Mouse (Mus musculus): Measurements from ENCODE around the gene Slc17a3. TPM values are rescaled to one million over a fixed set of nuclear protein-coding genes. Genes with fewer than 3 reads are reported as not detected.

The Slc17a3 gene
- polyA plus RNA-seq, 1 experiment from 2014 or later, result not detected

GRCm38 (mm10) chr13:23833053-23833452 is 6.2 kb upstream of the Slc17a3 start:
- H3K36me3 ChIP-seq (ENCODE audit: control insufficient read depth, insufficient read depth, low read length), result no peaks in the 10 kb centered on the region
- no peak overlapping the region for H3K9ac ChIP-seq (replicated peaks; ENCODE audit: low read depth, low read length)
- H3K4me2 ChIP-seq (ENCODE audit: low read depth, low read length), result no peak overlapping the region
- no peaks in the 10 kb centered on the region for H3K9me3 ChIP-seq (ENCODE audit: control insufficient read depth, low read length)
- no peak overlapping the region for H3K4me3 ChIP-seq (ENCODE audit: low read depth, low read length)
- no peaks in the 10 kb centered on the region for H3K27me3 ChIP-seq (ENCODE audit: control insufficient read depth, insufficient read depth, low read length)
- no peak overlapping the region for H3K27ac ChIP-seq (ENCODE audit: low read depth, low read length)
- peak; percentile 82; the same call in 1 of the 2 replicates for ATAC-seq (ENCODE audit: low read depth)
- 10% methylated on average over 6 of the region's 6 CpGs for WGBS
- no peaks in the 10 kb centered on the region for H3K4me1 ChIP-seq (ENCODE audit: control insufficient read depth, insufficient read depth, low read length)

DNA sequence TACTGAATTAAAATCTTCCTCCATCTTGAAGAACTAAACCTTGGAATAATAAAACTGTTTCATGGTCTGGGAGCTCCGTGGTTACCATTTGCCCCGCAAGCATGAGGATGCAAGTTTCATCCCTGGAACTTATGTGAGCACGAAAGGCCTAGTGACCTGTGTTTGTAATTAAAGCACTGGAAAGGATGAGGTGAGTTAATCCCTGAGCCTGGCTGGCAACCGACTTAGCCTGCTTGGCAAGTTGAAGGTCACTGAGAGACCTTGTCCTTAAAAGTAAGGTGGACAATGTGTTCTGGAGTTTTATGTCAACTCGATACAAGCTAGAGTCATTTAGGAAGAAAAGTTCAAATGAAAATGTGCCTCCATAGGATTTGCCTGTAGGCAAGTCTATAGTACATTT is 4.4 kb upstream of the Slc17a3 start:
- Histone ChIP-seq H3K4me2 (ENCODE audit: low read depth, low read length) (no peak overlapping the region), H3K36me3 (ENCODE audit: control insufficient read depth, insufficient read depth, low read length) (no peaks in the 10 kb centered on the region), H3K4me1 (ENCODE audit: control insufficient read depth, insufficient read depth, low read length) (no peaks in the 10 kb centered on the region), H3K4me3 (ENCODE audit: low read depth, low read length) (no peak overlapping the region), H3K9ac (replicated peaks; ENCODE audit: low read depth, low read length) (no peak overlapping the region), H3K27ac (ENCODE audit: low read depth, low read length) (no peak overlapping the region), H3K27me3 (ENCODE audit: control insufficient read depth, insufficient read depth, low read length) (no peaks in the 10 kb centered on the region), H3K9me3 (ENCODE audit: control insufficient read depth, low read length) (no peaks in the 10 kb centered on the region)
- no peak for ATAC-seq (ENCODE audit: low read depth)
- 92% methylated on average over 5 of the region's 5 CpGs for WGBS

- Histone ChIP-seq H3K4me1 (ENCODE audit: control insufficient read depth, insufficient read depth, low read length) (no peaks in the 10 kb centered on the region), H3K9ac (replicated peaks; ENCODE audit: low read depth, low read length) (no peak overlapping the region), H3K36me3 (ENCODE audit: control insufficient read depth, insufficient read depth, low read length) (no peaks in the 10 kb centered on the region), H3K9me3 (ENCODE audit: control insufficient read depth, low read length) (no peaks in the 10 kb centered on the region), H3K27ac (ENCODE audit: low read depth, low read length) (no peak overlapping the region), H3K27me3 (ENCODE audit: control insufficient read depth, insufficient read depth, low read length) (no peaks in the 10 kb centered on the region), H3K4me3 (ENCODE audit: low read depth, low read length) (no peak overlapping the region), H3K4me2 (ENCODE audit: low read depth, low read length) (no peak overlapping the region)
- WGBS, result 90% methylated on average over 5 of the region's 5 CpGs
- no peak for ATAC-seq (ENCODE audit: low read depth)
Observed at GRCm38 (mm10) chr13:23836630-23837029, 2.6 kb upstream of the Slc17a3 start.

GRCm38 (mm10) chr13:23845851-23846250 is 6.6 kb downstream of the Slc17a3 start:
- H3K9me3 ChIP-seq (ENCODE audit: control insufficient read depth, low read length), result no peaks in the 10 kb centered on the region
- no peaks in the 10 kb centered on the region for H3K4me1 ChIP-seq (ENCODE audit: control insufficient read depth, insufficient read depth, low read length)
- no peaks in the 10 kb centered on the region for H3K27me3 ChIP-seq (ENCODE audit: control insufficient read depth, insufficient read depth, low read length)
- ATAC-seq (ENCODE audit: low read depth), result no peak
- no peak overlapping the region for H3K4me2 ChIP-seq (ENCODE audit: low read depth, low read length)
- no peaks in the 10 kb centered on the region for H3K36me3 ChIP-seq (ENCODE audit: control insufficient read depth, insufficient read depth, low read length)
- no peak overlapping the region for H3K4me3 ChIP-seq (ENCODE audit: low read depth, low read length)
- WGBS, result 88% methylated on average over 4 of the region's 4 CpGs
- no peak overlapping the region for H3K27ac ChIP-seq (ENCODE audit: low read depth, low read length)
- H3K9ac ChIP-seq (replicated peaks; ENCODE audit: low read depth, low read length), result no peak overlapping the region

DNA sequence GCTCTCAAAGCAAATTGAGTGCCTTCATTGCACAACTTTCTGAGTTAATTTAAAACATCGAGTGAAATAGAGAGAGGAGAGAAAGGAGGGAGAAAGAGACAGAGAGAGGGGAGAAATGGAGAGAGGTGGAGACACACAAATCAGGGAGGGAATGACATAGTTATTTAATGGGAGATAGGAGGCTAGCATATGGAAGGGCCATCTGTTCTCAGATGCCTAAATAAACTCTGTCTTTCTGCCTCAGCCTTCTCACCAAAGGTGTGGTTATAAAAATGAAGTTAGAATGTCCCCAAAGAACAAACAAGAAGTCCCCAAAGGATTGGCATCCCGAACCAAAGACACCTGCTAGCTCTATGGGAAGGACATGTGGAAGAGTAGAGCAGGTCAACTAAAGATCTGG is 10.1 kb downstream of the Slc17a3 start:
- Histone ChIP-seq H3K9me3 (ENCODE audit: control insufficient read depth, low read length) (no peaks in the 10 kb centered on the region), H3K4me1 (ENCODE audit: control insufficient read depth, insufficient read depth, low read length) (no peaks in the 10 kb centered on the region), H3K27me3 (ENCODE audit: control insufficient read depth, insufficient read depth, low read length) (no peaks in the 10 kb centered on the region), H3K36me3 (ENCODE audit: control insufficient read depth, insufficient read depth, low read length) (no peaks in the 10 kb centered on the region), H3K4me3 (ENCODE audit: low read depth, low read length) (no peak overlapping the region), H3K27ac (ENCODE audit: low read depth, low read length) (no peak overlapping the region), H3K4me2 (ENCODE audit: low read depth, low read length) (no peak overlapping the region), H3K9ac (replicated peaks; ENCODE audit: low read depth, low read length) (no peak overlapping the region)
- WGBS, result 89% methylated on average over 2 of the region's 2 CpGs
- no peak for ATAC-seq (ENCODE audit: low read depth)

DNA sequence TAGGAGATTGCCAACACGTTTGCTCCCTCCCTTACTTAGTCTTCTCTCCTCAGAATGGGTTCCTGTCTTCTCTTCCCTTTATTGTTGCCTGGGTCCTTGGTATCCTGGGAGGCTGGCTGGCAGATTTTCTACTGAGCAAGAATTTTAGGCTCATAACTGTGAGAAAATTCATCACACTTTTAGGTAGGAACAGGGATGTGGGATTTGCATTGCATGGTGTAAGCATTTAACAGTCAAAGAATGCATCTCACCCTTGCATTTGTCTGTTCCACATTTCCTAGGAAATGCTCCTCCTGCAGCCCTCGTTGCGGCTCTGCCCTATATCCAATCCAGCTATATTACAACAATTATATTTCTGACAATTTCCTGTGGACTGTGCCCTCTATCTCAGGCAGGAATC is 17.2 kb downstream of the Slc17a3 start:
- Histone ChIP-seq H3K27me3 (ENCODE audit: control insufficient read depth, insufficient read depth, low read length) (no peaks in the 10 kb centered on the region), H3K27ac (ENCODE audit: low read depth, low read length) (no peak overlapping the region), H3K4me3 (ENCODE audit: low read depth, low read length) (no peak overlapping the region), H3K9me3 (ENCODE audit: control insufficient read depth, low read length) (no peaks in the 10 kb centered on the region), H3K9ac (replicated peaks; ENCODE audit: low read depth, low read length) (no peak overlapping the region), H3K4me2 (ENCODE audit: low read depth, low read length) (no peak overlapping the region), H3K4me1 (ENCODE audit: control insufficient read depth, insufficient read depth, low read length) (no peaks in the 10 kb centered on the region), H3K36me3 (ENCODE audit: control insufficient read depth, insufficient read depth, low read length) (no peaks in the 10 kb centered on the region)
- no peak for ATAC-seq (ENCODE audit: low read depth)
- 67% methylated on average over 3 of the region's 3 CpGs for WGBS

DNA sequence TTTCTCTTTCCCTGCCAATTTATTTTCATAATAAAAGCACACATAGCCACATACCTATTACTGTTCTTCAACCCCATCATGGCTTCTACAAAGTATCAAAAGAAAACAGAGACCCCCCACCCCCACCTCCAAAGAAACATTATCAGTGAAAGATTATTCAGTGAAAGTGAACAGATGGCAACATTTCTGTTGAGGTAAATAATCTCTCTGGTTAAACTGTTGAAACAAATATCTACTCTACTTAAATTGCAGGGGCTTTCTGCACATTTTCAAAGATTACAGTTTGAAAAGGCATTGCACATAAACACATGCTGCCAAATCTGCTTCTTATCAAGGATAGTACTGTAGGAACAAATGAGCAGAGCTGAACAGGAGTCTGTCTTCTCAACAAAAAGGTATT is 22.6 kb downstream of the Slc17a3 start:
- Histone ChIP-seq H3K27me3 (ENCODE audit: control insufficient read depth, insufficient read depth, low read length) (no peaks in the 10 kb centered on the region), H3K9ac (replicated peaks; ENCODE audit: low read depth, low read length) (no peak overlapping the region), H3K36me3 (ENCODE audit: control insufficient read depth, insufficient read depth, low read length) (no peaks in the 10 kb centered on the region), H3K4me2 (ENCODE audit: low read depth, low read length) (no peak overlapping the region), H3K27ac (ENCODE audit: low read depth, low read length) (no peak overlapping the region), H3K4me1 (ENCODE audit: control insufficient read depth, insufficient read depth, low read length) (no peaks in the 10 kb centered on the region), H3K4me3 (ENCODE audit: low read depth, low read length) (no peak overlapping the region), H3K9me3 (ENCODE audit: control insufficient read depth, low read length) (no peaks in the 10 kb centered on the region)
- ATAC-seq (ENCODE audit: low read depth), result no peak

DNA sequence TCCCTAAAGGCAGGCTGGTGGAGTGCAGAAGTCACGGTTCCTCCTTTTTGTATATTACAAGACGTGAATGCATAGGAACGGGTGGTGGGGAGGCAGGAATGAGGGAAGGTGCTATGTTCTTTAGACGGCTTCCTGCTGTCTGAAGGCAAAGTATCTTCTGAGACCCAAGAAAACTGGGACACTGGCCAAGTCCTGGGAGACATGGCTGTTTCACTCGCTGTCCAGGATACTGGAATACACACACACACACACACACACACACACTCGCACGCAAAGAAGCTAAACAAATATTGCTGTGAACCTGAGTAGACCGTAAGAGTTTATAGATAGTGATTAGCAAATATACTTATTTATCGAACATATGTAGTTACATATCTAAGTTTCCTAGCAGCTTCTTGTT is 25.5 kb downstream of the Slc17a3 start:
- no peaks in the 10 kb centered on the region for H3K4me1 ChIP-seq (ENCODE audit: control insufficient read depth, insufficient read depth, low read length)
- H3K4me2 ChIP-seq (ENCODE audit: low read depth, low read length), result no peak overlapping the region
- 83% methylated on average over 9 of the region's 9 CpGs for WGBS
- H3K27me3 ChIP-seq (ENCODE audit: control insufficient read depth, insufficient read depth, low read length), result no peaks in the 10 kb centered on the region
- H3K4me3 ChIP-seq (ENCODE audit: low read depth, low read length), result no peak overlapping the region
- ATAC-seq (ENCODE audit: low read depth), result no peak
- H3K9ac ChIP-seq (replicated peaks; ENCODE audit: low read depth, low read length), result no peak overlapping the region
- no peaks in the 10 kb centered on the region for H3K36me3 ChIP-seq (ENCODE audit: control insufficient read depth, insufficient read depth, low read length)
- H3K27ac ChIP-seq (ENCODE audit: low read depth, low read length), result no peak overlapping the region
- H3K9me3 ChIP-seq (ENCODE audit: control insufficient read depth, low read length), result no peaks in the 10 kb centered on the region

GRCm38 (mm10) chr13:23866086-23866710 is 27.0 kb downstream of the Slc17a3 start:
- H3K27me3 ChIP-seq (ENCODE audit: control insufficient read depth, insufficient read depth, low read length), result no peaks in the 10 kb centered on the region
- no peak overlapping the region for H3K9ac ChIP-seq (replicated peaks; ENCODE audit: low read depth, low read length)
- H3K4me3 ChIP-seq (ENCODE audit: low read depth, low read length), result no peak overlapping the region
- H3K9me3 ChIP-seq (ENCODE audit: control insufficient read depth, low read length), result no peaks in the 10 kb centered on the region
- no peaks in the 10 kb centered on the region for H3K36me3 ChIP-seq (ENCODE audit: control insufficient read depth, insufficient read depth, low read length)
- ATAC-seq (ENCODE audit: low read depth), result no peak
- no peak overlapping the region for H3K4me2 ChIP-seq (ENCODE audit: low read depth, low read length)
- H3K4me1 ChIP-seq (ENCODE audit: control insufficient read depth, insufficient read depth, low read length), result no peaks in the 10 kb centered on the region
- WGBS, result 86% methylated on average over 9 of the region's 9 CpGs
- H3K27ac ChIP-seq (ENCODE audit: low read depth, low read length), result no peak overlapping the region

Measured in neural tube, embryonic 14.5 days (tissue).